Mouse (Mus musculus): ENCODE measurements around the gene Tcp11. TPM values are rescaled to one million over a fixed set of nuclear protein-coding genes. Genes with fewer than 3 reads are reported as not detected.

The Tcp11 gene
- polyA plus RNA-seq, 2 experiments = 1.0 to 2.8 TPM

GRCm38 (mm10) chr17:28018344-28018743 lies 62.1 kb downstream of the Tcp11 start:
- Histone ChIP-seq H3K27ac (replicated peaks; ENCODE audit: low read depth, low read length) (no peak overlapping the region), H3K4me1 (ENCODE audit: control insufficient read depth, insufficient read depth, low read length) (peaks cover 39% of the 10 kb centered on the region), H3K27me3 (ENCODE audit: control insufficient read depth, insufficient read depth, low read length) (no peaks in the 10 kb centered on the region)

More at GRCm38 (mm10) chr17:28018344-28018743, 62.1 kb downstream of the Tcp11 start:
- H3K4me2 ChIP-seq (replicated peaks; ENCODE audit: low read depth, low read length, severe bottlenecking) = no peak overlapping the region
- no peaks in the 10 kb centered on the region for H3K36me3 ChIP-seq (ENCODE audit: control insufficient read depth, insufficient read depth, low read length)
- WGBS = 71% methylated on average over 6 of the region's 6 CpGs
- DNase-seq (ENCODE audit: low spot score) (no peak), ATAC-seq (ENCODE audit: low FRiP score, low read depth) (no peak)
- no peak overlapping the region for H3K9ac ChIP-seq (ENCODE audit: low read depth, low read length, severe bottlenecking)
- no peaks in the 10 kb centered on the region for H3K9me3 ChIP-seq (ENCODE audit: control insufficient read depth, low read length)
- H3K4me3 ChIP-seq (replicated peaks; ENCODE audit: low read length) = no peak overlapping the region
- no peak for TF ChIP-seq POLR2A (IDR thresholded peaks at IDR 0.05; ENCODE audit: borderline replicate concordance, extremely low read depth, insufficient read depth, insufficient read length)

Other genes with a start within 250 kb of the Tcp11 start
- 228 and 238 TPM in 2 replicates for gene Snrpc, start 242.5 kb downstream of the Tcp11 start, polyA plus RNA-seq (2012; rRNA removed)
- 286 and 308 TPM in 2 replicates for gene Snrpc, start 242.5 kb downstream of the Tcp11 start, polyA plus RNA-seq (2014; fragmentation: Nextera tagmentation; extraction: Ambion mirVana)
- gene Uhrf1bp1, start 224.2 kb downstream of the Tcp11 start, polyA plus RNA-seq (2012; rRNA removed) = 13.5 and 15.6 TPM in 2 replicates
- gene Uhrf1bp1, start 224.2 kb downstream of the Tcp11 start, polyA plus RNA-seq (2014; fragmentation: Nextera tagmentation; extraction: Ambion mirVana) = 8.0 TPM in 2 replicates
- gene Anks1, start 171.3 kb downstream of the Tcp11 start, polyA plus RNA-seq (2012; rRNA removed) = 40.6 and 54.4 TPM in 2 replicates
- 14.6 and 15.5 TPM in 2 replicates for gene Anks1, start 171.3 kb downstream of the Tcp11 start, polyA plus RNA-seq (2014; fragmentation: Nextera tagmentation; extraction: Ambion mirVana)
- gene Taf11, start 170.8 kb downstream of the Tcp11 start, polyA plus RNA-seq (2012; rRNA removed) = 36.4 and 43.1 TPM in 2 replicates
- gene Taf11, start 170.8 kb downstream of the Tcp11 start, polyA plus RNA-seq (2014; fragmentation: Nextera tagmentation; extraction: Ambion mirVana) = 65.2 and 70.4 TPM in 2 replicates
- 31.6 and 38.9 TPM in 2 replicates for gene Scube3, start 61.5 kb upstream of the Tcp11 start, polyA plus RNA-seq (2012; rRNA removed)
- gene Scube3, start 61.5 kb upstream of the Tcp11 start, polyA plus RNA-seq (2014; fragmentation: Nextera tagmentation; extraction: Ambion mirVana) = 10.5 and 11.3 TPM in 2 replicates
- 79.1 and 97.1 TPM in 2 replicates for gene Zfp523, start 96.5 kb upstream of the Tcp11 start, polyA plus RNA-seq (2012; rRNA removed)
- 37.5 and 37.7 TPM in 2 replicates for gene Zfp523, start 96.5 kb upstream of the Tcp11 start, polyA plus RNA-seq (2014; fragmentation: Nextera tagmentation; extraction: Ambion mirVana)
- 14.6 and 15.5 TPM in 2 replicates for gene Def6, start 127.1 kb upstream of the Tcp11 start, polyA plus RNA-seq (2012; rRNA removed)
- gene Def6, start 127.1 kb upstream of the Tcp11 start, polyA plus RNA-seq (2014; fragmentation: Nextera tagmentation; extraction: Ambion mirVana) = 10.0 and 12.7 TPM in 2 replicates
- 29.2 and 37.9 TPM in 2 replicates for gene Ppard, start 152.1 kb upstream of the Tcp11 start, polyA plus RNA-seq (2012; rRNA removed)
- 3.7 and 4.2 TPM in 2 replicates for gene Ppard, start 152.1 kb upstream of the Tcp11 start, polyA plus RNA-seq (2014; fragmentation: Nextera tagmentation; extraction: Ambion mirVana)
- 28.3 and 32.4 TPM in 2 replicates for gene Fance, start 232.9 kb upstream of the Tcp11 start, polyA plus RNA-seq (2012; rRNA removed)
- 30.8 and 36.1 TPM in 2 replicates for gene Fance, start 232.9 kb upstream of the Tcp11 start, polyA plus RNA-seq (2014; fragmentation: Nextera tagmentation; extraction: Ambion mirVana)
- 3,249 and 4,469 TPM in 2 replicates for gene Rpl10a, start 247.8 kb upstream of the Tcp11 start, polyA plus RNA-seq (2012; rRNA removed)
- 810 and 905 TPM in 2 replicates for gene Rpl10a, start 247.8 kb upstream of the Tcp11 start, polyA plus RNA-seq (2014; fragmentation: Nextera tagmentation; extraction: Ambion mirVana)